Comparison of ENCODE assay signal across 11 mouse cellular contexts in genomic region chr5:142797620-142798019, GRCm38 (mm10). TPM values are rescaled to one million over a fixed set of nuclear protein-coding genes. Genes with fewer than 3 reads are reported as not detected.
A peak's percentile ranks its signal among the peaks of the same experiment; 100 is the strongest.
DNase-seq lines count a peak whose midpoint lies in the region; ATAC-seq and TF ChIP-seq lines count a peak whose summit lies in the region.
"Had no signal": no experiment of that assay in that cellular context is flagged by ENCODE, and none has a peak within 500 bp of the region (broad histone marks: within the 10 kb centered on the region; RNA-seq: fewer than 3 reads in every experiment).

No protein-coding gene starts in this region.

- peak; percentile 92 for DNase-seq in heart, adult 11 months
- no peak for DNase-seq in heart, adult 8-10 months (ENCODE audit: low spot score)
- DNase-seq in lung, postnatal 14 days = peak; percentile 39
- DNase-seq in lung, adult 2 months = no peak
- DNase-seq in heart, postnatal 0 days (ENCODE audit: low spot score) = no peak
- no peak for DNase-seq in neural tube, embryonic 10.5 days (ENCODE audit: extremely low spot score, low spot score)
- DNase-seq: lung, embryonic 14.5 days; retina, postnatal 1 day; thymus, adult 18-20 months had no signal

- TF ChIP-seq POLR2A in lung, adult 2 months (IDR thresholded peaks at IDR 0.05; ENCODE audit: borderline replicate concordance, extremely low read depth, low read depth, low read length) = no peak

- WGBS in lung, adult 2 months = 45% methylated on average over 13 of the region's 13 CpGs
- WGBS in heart, postnatal 0 days = 42% methylated on average over 13 of the region's 13 CpGs
- WGBS in stomach, embryonic 16.5 days = 77% methylated on average over 13 of the region's 13 CpGs

- no peaks in the 10 kb centered on the region for H3K27me3 ChIP-seq in heart, postnatal 0 days (ENCODE audit: control insufficient read depth, insufficient read depth, low read length)
- no peaks in the 10 kb centered on the region for H3K27me3 ChIP-seq in stomach, embryonic 16.5 days (ENCODE audit: control insufficient read depth, insufficient read depth, low read length)

- peak overlapping the region; percentile 44 for H3K27ac ChIP-seq in heart, postnatal 0 days (ENCODE audit: low read depth)
- 0 out of 2 replicates have a peak overlapping the region, but pooled peaks have one; percentile 23 for H3K27ac ChIP-seq in stomach, embryonic 16.5 days (ENCODE audit: low read length)

- no peaks in the 10 kb centered on the region for H3K36me3 ChIP-seq in heart, postnatal 0 days (replicated peaks; ENCODE audit: control insufficient read depth, insufficient read depth, low read length)
- H3K36me3 ChIP-seq in stomach, embryonic 16.5 days (ENCODE audit: control insufficient read depth, insufficient read depth, low read length) = no peaks in the 10 kb centered on the region

- 0 out of 2 replicates have a peak, but pooled peaks have one; percentile 30 for ATAC-seq in heart, postnatal 0 days (ENCODE audit: insufficient read depth, low read depth)
- ATAC-seq in stomach, embryonic 16.5 days (ENCODE audit: insufficient read depth, low FRiP score) = no peak
- ATAC-seq in inflammation-experienced regulatory T-cells, adult 6 months = no peak

- H3K4me1 ChIP-seq in lung, adult 2 months (ENCODE audit: control insufficient read depth, insufficient read depth, low read length) = peaks cover 17% of the 10 kb centered on the region
- H3K4me1 ChIP-seq in heart, postnatal 0 days (ENCODE audit: control insufficient read depth, insufficient read depth) = peaks cover 49% of the 10 kb centered on the region
- H3K4me1 ChIP-seq in stomach, embryonic 16.5 days (ENCODE audit: control insufficient read depth, insufficient read depth, low read length) = peaks cover 45% of the 10 kb centered on the region

- peak overlapping the region; percentile 37; the same call in 1 of the 2 replicates for H3K4me2 ChIP-seq in heart, postnatal 0 days (ENCODE audit: low read depth, low read length)
- H3K4me2 ChIP-seq in stomach, embryonic 16.5 days (ENCODE audit: low read depth, low read length) = no peak overlapping the region
- H3K4me2 ChIP-seq: lung, embryonic 14.5 days had no signal

- no peak for TF ChIP-seq CTCF in lung, adult 2 months (IDR thresholded peaks at IDR 0.05; ENCODE audit: insufficient read depth, low read length)
- TF ChIP-seq CTCF in heart, postnatal 0 days (IDR thresholded peaks at IDR 0.05; ENCODE audit: low read depth) = no peak

- H3K9me3 ChIP-seq in heart, postnatal 0 days (replicated peaks; ENCODE audit: control insufficient read depth, low read length) = no peaks in the 10 kb centered on the region
- H3K9me3 ChIP-seq in stomach, embryonic 16.5 days (replicated peaks; ENCODE audit: control insufficient read depth, low read length) = no peaks in the 10 kb centered on the region

- H3K9ac ChIP-seq in heart, postnatal 0 days (replicated peaks; ENCODE audit: low read depth, low read length) = 0 out of 2 replicates have a peak overlapping the region, but pooled peaks have one; percentile 26
- H3K9ac ChIP-seq in stomach, embryonic 16.5 days (ENCODE audit: low read length) = no peak overlapping the region
- H3K9ac ChIP-seq: lung, embryonic 14.5 days had no signal

- no peak overlapping the region for H3K4me3 ChIP-seq in lung, adult 2 months (replicated peaks; ENCODE audit: extremely low read depth, low read depth, low read length)
- H3K4me3 ChIP-seq in heart, postnatal 0 days (ENCODE audit: low read depth, low read length) = no peak overlapping the region
- H3K4me3 ChIP-seq in stomach, embryonic 16.5 days (replicated peaks; ENCODE audit: low read length) = no peak overlapping the region

- TF ChIP-seq EP300 in heart, postnatal 0 days (IDR thresholded peaks at IDR 0.05; ENCODE audit: low read depth) = no peak

RNA-seq across cellular contexts. Expression of gene Tnrc18, which starts 19.8 kb away (rescaled TPM):
- 10 to 100 TPM; 48.6 to 59.7 (median 55.0) TPM for total RNA-seq in heart, adult 8-10 months (2022)
- 60.1 and 87.1 TPM in 2 replicates for polyA plus RNA-seq in lung, adult 2 months (2012; rRNA removed)
- 69.3 and 79.0 TPM in 2 replicates for total RNA-seq in heart, postnatal 0 days (2014; rRNA removed; ENCODE audit: low replicate concordance)
- polyA plus RNA-seq in heart, postnatal 0 days (2015; fragmentation: Nextera tagmentation; extraction: Ambion mirVana) = 10.4 TPM in 2 replicates
- polyA plus RNA-seq in stomach, embryonic 16.5 days (2015; fragmentation: Nextera tagmentation; extraction: Ambion mirVana) = 15.3 and 16.9 TPM in 2 replicates
- polyA plus RNA-seq in inflammation-experienced regulatory T-cells, adult 6 months (2017; shearing (Covaris generic)) = 1 to 10 TPM; 1.6 to 4.4 (median 2.9) TPM

Comparison
In these comparisons a context has a peak if more than half of its experiments do, and no peak if none do; other contexts are left out.
1. DNase-seq: peak in heart, adult 11 months (single experiment) and lung, postnatal 14 days (single experiment); none in heart, adult 8-10 months (single experiment), lung, adult 2 months (single experiment), heart, postnatal 0 days (single experiment) and neural tube, embryonic 10.5 days (single experiment).